Mouse (Mus musculus) embryo, embryonic 11.5 days (tissue): ENCODE results near the gene Ntrk2.

Experiments used
- DNase-seq: peaks from one replicate; pipeline ENCODE4 v3.0.0-alpha.2; 2012; ENCODE audit warnings: low read depth, low spot score

The Ntrk2 gene

GRCm38 (mm10) chr13:58840731-58841359 is 34.5 kb downstream of the Ntrk2 start:
- no peak for DNase-seq

GRCm38 (mm10) chr13:58843826-58844225 is 37.5 kb downstream of the Ntrk2 start:
- DNase-seq, result no peak

GRCm38 (mm10) chr13:58848578-58848977 is 42.2 kb downstream of the Ntrk2 start:
- no peak for DNase-seq

GRCm38 (mm10) chr13:58853685-58854084 is 47.3 kb downstream of the Ntrk2 start:
- DNase-seq, result no peak

GRCm38 (mm10) chr13:58866239-58866638 is 59.9 kb downstream of the Ntrk2 start:
- DNase-seq, result no peak

- DNase-seq, result no peak
Measured at GRCm38 (mm10) chr13:58866776-58867435, 60.5 kb downstream of the Ntrk2 start.

- DNase-seq, result no peak
Measured at GRCm38 (mm10) chr13:58882468-58882867, 76.1 kb downstream of the Ntrk2 start.

GRCm38 (mm10) chr13:58882916-58883315 is 76.5 kb downstream of the Ntrk2 start:
- DNase-seq, result no peak

GRCm38 (mm10) chr13:58886108-58886507 is 79.7 kb downstream of the Ntrk2 start:
- DNase-seq, result no peak

GRCm38 (mm10) chr13:58896254-58896910 is 90.0 kb downstream of the Ntrk2 start:
- DNase-seq, result no peak

GRCm38 (mm10) chr13:58899337-58899736 is 93.0 kb downstream of the Ntrk2 start:
- no peak for DNase-seq

GRCm38 (mm10) chr13:58902313-58902712 is 95.9 kb downstream of the Ntrk2 start:
- no peak for DNase-seq

- DNase-seq, result no peak
Measured at GRCm38 (mm10) chr13:58904742-58905735, 98.7 kb downstream of the Ntrk2 start.

- DNase-seq, result no peak
Measured at GRCm38 (mm10) chr13:58911936-58912335, 105.6 kb downstream of the Ntrk2 start.

- DNase-seq, result no peak
Measured at GRCm38 (mm10) chr13:58912559-58912958, 106.2 kb downstream of the Ntrk2 start.

- DNase-seq, result no peak
Measured at GRCm38 (mm10) chr13:58914061-58914814, 107.9 kb downstream of the Ntrk2 start.

- no peak for DNase-seq
Measured at GRCm38 (mm10) chr13:58916348-58916747, 110.0 kb downstream of the Ntrk2 start.

- no peak for DNase-seq
Measured at GRCm38 (mm10) chr13:58920241-58920640, 113.9 kb downstream of the Ntrk2 start.

GRCm38 (mm10) chr13:58921255-58921654 is 114.9 kb downstream of the Ntrk2 start:
- DNase-seq, result no peak

- DNase-seq, result no peak
Measured at GRCm38 (mm10) chr13:58921705-58922104, 115.3 kb downstream of the Ntrk2 start.

- DNase-seq, result no peak
Measured at GRCm38 (mm10) chr13:58922174-58922573, 115.8 kb downstream of the Ntrk2 start.
